Mouse (Mus musculus): Measurements from ENCODE around the gene Irf2.

Irf2 gene

GRCm38 (mm10) chr8:46758131-46758530 is 18.6 kb downstream of the Irf2 start:
- DNase-seq, result no peak

DNA sequence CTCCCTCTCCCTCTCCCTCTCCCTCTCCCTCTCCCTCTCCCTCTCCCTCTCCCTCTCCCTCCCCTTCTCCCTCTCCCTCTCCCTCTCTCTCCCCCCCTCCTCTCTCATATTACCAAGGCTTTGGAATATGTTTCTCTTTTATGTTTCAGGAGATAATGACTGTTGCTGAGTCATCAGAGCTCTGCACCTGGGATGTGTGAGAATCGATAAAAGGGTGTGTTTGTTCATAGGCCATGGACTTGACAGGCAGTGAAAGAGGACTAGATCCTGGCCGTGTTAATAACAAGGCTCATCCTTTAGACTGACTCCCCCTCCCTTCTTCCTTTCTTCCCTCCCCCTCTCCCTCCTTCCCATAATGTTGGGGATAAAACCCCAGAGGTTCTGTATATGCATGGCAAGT is 19.1 kb downstream of the Irf2 start:
- no peak for DNase-seq

DNA sequence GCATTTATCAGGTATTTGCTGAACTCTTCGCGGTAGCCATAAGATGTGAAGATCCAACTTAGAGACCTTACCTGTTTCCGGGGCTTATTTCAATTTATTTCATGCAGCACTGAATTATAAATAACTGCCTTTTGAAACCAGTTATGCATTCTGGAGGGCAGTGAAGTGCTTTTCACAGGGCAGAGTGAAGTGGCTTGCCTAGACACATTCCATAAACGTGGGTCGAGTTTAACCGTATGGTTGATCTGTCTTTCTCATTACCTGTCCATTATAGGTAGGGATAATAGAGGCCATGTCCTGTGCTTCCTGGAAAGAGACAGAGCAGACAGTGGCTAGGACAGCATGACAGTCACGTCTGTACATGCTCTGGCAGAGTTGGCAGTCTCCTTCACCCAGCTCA is 20.0 kb downstream of the Irf2 start:
- peak; percentile 32 for DNase-seq

DNA sequence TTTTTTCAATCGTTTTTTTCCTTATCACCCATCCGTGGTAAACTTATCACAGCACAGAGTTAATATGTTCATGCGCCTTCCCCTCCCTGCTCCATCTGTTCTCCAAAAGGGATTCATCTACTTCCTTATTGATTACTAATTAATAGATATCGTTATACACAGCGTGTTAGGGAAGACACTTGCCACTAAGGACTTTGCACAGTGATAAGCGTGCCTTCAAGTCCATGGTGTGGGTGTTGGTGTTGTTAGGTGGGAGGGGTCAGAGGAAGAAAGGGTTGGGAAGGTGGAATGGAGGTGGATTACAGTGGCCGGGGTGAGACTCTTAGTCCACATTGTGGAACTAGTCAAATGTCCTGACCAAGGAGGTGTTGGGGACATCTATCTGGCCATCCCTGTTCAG is 21.2 kb downstream of the Irf2 start:
- DNase-seq, result no peak

GRCm38 (mm10) chr8:46761454-46761853 is 21.9 kb downstream of the Irf2 start:
- DNase-seq, result no peak

DNA sequence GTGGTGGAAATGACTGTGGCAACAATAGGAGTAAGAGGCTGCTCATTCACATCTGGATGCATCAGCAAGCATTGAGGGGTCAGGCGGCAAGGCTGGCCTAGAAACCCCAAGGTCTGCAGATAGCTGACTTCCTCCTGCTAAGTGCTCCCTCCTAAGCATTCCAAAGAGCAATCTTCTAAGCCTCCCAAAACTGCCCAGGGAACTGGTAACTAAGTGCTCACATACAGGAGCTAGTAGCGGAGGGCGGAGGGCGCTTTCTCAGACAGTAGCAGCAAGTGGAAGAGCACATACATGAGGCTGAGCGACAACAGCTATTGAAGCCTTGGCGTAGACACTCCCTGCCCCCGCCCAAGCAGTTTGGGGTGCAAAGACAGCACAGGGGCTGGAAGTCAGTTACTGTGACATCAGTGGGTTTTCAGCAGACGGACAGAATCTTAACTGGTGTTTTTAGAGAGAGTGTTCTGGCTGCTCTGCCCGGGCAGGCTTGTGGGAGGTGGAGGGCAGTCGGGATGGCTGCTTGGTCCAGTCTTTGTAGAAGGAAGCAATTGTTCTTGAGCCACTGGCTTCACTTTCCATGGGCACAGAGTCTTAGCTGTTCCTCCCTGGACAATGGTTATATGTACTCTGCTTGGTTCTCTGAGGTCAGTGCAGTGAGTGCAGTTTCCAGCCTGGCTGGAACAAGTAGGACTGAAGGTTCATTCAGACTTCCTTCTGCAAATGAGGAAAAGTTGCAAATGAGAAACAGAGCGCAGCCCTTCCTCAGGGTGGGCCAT is 30.1 kb downstream of the Irf2 start:
- no peak for DNase-seq

GRCm38 (mm10) chr8:46770905-46771516 is 31.5 kb downstream of the Irf2 start:
- no peak for DNase-seq

GRCm38 (mm10) chr8:46772801-46773200 is 33.3 kb downstream of the Irf2 start:
- no peak for DNase-seq

- peak; percentile 82 for DNase-seq
Observed at GRCm38 (mm10) chr8:46777760-46778460, 38.4 kb downstream of the Irf2 start.

DNA sequence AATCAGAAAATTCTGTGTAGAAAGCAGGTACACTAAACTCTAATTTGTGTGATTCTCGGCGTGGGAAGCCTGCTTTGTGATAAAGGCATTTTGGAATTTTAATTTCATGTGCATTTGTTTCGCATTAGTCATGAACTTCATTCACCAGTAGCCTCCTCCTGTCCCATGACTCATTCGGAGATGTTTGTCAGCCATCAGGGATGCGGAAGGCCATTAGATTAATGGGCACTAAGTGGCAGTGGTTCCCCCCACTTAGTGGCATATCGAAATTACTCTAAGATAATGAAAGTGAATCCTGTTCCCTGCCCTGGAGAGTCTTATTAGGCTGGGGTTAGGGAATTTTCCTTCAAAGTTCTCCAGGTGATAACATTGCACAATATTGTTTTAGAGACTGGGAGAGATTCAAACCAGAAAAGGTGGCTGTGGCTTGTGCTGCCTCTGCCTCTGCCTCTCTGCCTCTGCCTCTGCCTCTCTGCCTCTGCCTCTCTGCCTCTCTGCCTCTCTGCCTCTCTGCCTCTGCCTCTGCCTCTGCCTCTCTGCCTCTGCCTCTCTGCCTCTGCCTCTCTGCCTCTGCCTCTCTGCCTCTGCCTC is 41.6 kb downstream of the Irf2 start:
- no peak for DNase-seq

DNA sequence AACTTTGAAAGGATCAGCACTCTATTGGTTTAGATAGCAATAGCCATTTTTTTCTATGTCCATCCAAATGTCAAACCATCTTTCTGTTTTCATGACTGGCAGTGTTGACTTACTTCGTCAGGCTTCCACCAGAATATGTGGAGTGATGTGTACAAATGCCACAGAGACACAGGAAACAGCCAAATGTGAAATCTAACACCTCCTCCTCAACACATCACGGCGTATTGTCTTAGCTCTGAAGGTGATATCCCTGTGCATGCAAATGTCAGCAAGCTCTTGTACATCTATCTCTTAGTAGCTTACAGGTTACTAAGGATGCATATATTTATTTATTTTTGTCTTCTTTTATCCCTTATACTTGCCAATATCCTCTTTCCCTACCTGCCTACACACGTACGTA is 42.7 kb downstream of the Irf2 start:
- DNase-seq, result no peak

DNA sequence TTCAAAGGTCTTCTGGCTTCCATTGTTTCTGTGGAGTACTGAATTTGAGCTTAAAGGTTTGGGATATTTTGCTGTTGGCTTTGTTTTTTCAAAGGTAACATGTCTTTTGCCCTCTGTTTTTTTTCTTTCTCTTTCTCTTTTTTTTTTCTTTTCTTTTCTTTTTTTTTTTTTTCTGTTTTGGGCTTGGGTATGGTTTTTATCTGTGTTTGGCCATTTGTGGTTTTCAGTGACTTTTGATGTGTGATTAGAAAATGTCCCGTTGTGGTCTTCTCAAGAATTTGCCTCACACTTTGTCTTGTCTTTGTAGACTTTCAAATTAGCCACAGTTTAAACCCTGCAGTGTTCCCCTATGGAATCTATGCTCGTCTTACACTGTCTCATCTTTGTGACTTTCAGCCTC is 45.5 kb downstream of the Irf2 start:
- no peak for DNase-seq

DNA sequence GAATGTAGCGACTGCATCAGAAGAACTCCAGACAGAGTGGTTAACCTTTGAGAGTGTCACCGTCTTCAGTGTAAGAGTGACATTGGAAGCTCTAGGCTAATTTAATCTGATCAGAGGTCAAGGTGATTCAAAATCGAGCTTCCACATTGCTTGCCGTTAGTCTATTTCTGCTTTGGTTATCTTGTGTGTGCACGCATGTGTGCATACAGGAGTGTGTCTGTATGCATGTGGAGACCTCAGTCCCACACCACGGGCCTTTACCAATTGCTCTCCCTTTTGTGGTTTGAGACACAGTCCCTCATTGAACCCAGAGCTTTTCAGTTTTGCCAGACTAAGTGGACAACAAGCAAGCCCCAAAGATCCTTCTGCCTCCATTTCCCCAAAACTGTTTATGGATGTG is 46.4 kb downstream of the Irf2 start:
- no peak for DNase-seq

DNA sequence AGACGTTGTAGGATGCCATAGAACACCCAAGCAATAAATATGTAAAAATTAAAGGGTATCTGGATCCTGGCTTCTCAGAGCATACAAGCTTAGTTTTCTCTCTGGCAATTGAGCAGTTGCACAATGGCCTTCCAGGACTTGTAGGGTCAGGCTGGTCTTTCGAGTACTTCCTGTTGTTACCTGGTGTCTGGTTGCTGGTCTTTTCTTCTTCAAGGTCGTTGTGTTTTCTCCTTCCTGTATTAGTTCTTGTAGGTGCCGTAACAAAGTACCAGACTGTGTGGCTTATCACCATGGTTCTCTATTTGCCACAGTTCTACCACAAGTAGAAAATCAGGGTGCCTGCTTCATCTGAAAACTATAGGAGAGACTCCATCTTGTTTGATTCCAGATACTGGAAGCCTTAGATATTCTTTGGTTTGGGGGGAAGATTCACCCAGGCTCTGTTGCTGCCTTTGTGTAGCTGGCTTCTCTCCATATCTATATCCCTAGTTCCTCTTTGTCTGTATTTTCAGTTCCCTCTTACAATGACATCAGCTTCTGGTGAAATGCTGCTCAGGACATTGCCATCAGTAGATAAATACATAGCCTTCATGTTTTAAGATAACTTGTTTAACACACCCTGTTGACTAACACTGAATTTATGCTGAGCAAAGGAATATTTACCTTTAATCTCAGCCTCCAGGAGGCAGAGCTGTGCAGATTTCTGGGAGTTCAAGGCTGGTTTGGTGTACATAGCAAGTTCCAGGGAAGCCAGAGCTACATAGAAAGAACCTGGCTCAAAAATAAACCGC is 49.8 kb downstream of the Irf2 start:
- DNase-seq, result no peak

- no peak for DNase-seq
Observed at GRCm38 (mm10) chr8:46791664-46792371, 52.3 kb downstream of the Irf2 start.

DNA sequence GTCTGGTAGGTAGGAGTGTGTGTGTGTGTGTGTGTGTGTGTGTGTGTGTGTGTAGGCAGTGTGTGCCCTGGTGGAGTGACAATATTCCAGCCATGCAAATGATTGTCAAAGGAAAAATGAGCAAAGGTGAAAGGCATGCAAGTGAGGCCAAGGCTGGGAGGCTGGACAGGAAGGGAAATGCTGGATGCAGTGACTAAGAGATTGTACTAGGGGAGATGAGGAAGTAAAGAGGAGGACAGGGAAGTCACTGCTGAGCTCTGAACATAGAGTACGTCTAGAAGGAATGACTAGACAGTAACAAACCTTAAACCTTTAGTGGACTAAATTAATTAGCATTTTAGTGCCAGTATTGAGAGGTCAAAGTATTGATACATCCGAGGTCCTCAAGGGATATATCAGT is 53.1 kb downstream of the Irf2 start:
- no peak for DNase-seq

DNA sequence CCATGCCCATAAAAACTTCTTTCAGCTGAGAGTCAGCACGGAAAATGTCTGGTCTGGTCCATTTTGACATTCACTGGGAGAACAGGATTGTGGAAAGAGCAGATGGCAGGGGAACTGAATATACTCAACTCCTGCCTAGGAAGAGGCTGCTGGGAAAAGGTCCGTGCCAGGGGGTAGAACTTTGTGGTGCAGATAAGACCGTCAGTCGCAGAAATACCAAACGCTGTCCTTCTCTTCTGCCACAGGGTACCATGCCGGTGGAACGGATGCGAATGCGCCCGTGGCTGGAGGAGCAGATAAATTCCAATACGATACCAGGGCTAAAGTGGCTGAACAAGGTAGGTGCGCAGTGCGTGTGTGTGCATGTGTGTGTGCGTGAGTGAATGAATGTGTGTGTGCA is 53.7 kb downstream of the Irf2 start:
- DNase-seq, result no peak

- DNase-seq, result no peak
Observed at GRCm38 (mm10) chr8:46794317-46794716, 54.8 kb downstream of the Irf2 start.

DNA sequence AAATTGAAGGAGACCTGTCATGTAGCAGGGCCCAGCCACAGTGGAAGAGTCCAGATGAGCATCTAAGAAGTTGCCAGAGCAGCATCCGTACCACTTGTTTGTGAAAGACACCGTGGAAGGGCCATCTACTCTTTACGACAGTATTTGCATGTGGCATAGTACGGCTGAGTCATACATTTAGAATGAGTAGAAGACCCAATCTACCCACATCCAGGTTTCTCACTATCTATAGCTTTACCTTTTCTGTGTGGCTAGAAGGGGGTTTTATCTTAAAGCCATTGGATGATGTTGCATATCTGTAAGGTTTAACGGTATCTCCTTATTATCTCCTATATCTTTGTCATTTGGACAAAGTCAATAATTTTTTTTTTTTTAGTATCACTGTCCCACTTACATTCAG is 59.7 kb downstream of the Irf2 start:
- DNase-seq, result no peak

DNA sequence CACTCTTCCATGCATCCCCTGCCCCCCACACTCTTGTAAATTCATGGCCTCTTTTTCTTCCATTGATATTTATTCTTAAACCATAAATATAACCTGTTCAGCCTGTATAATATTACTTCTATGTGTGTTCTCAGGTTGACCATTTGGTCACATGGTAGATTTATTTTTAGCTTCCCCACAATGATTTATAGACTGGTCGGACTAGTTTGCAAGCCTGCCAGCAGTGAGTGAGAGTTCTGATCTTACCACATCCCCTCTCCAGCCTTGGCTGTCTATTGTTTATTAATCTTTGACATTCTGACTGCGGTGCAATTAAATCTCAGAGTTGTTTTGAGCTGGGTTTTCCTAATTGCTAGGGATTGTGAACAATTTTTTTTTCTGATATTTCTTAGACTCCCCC is 60.2 kb downstream of the Irf2 start:
- peak; percentile 45 for DNase-seq

GRCm38 (mm10) chr8:46801153-46801684 is 61.7 kb downstream of the Irf2 start:
- no peak for DNase-seq

DNA sequence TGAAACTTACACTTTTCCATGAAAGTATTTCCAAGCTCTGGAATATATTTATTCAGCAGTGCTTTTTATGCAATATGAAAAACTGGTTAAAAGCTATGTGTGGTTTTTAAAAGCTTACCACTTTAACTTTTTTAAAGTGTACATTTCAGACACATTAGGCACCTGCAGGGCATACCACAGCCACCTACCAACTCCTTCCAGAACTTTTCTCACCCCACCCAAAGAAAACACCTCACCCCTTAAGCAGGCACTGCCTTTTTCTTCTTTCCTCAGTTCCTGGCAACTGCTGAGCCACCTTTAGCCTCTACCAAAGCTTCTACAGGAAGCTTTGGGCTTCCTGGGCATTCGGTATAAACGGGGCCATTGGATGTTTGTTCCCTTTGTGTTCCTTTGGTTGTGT is 62.5 kb downstream of the Irf2 start:
- no peak for DNase-seq
